Mouse (Mus musculus): ENCODE data around the gene Fgd3. TPM values are rescaled to one million over a fixed set of nuclear protein-coding genes. Genes with fewer than 3 reads are reported as not detected.

Fgd3 gene
- polyA plus RNA-seq, 1 experiment from 2014 or later: 2.7 TPM

GRCm38 (mm10) chr13:49237617-49238016 lies 82.5 kb downstream of the Fgd3 start:
- Histone ChIP-seq H3K9ac (no peak overlapping the region), H3K4me3 (no peak overlapping the region), H3K36me3 (no peaks in the 10 kb centered on the region), H3K27me3 (replicated peaks) (no peaks in the 10 kb centered on the region), H3K4me2 (replicated peaks) (no peak overlapping the region), H3K27ac (no peak overlapping the region), H3K9me3 (no peaks in the 10 kb centered on the region), H3K4me1 (no peaks in the 10 kb centered on the region)
- 88% methylated on average over 8 of the region's 8 CpGs for WGBS
- no peak for ATAC-seq (ENCODE audit: low FRiP score, low read depth)

GRCm38 (mm10) chr13:49234711-49235110 lies 85.4 kb downstream of the Fgd3 start:
- WGBS: 96% methylated on average over 4 of the region's 4 CpGs
- Histone ChIP-seq H3K36me3 (no peaks in the 10 kb centered on the region), H3K27ac (no peak overlapping the region), H3K9ac (no peak overlapping the region), H3K4me1 (no peaks in the 10 kb centered on the region), H3K9me3 (no peaks in the 10 kb centered on the region), H3K4me3 (no peak overlapping the region), H3K4me2 (replicated peaks) (no peak overlapping the region), H3K27me3 (replicated peaks) (no peaks in the 10 kb centered on the region)
- ATAC-seq (ENCODE audit: low FRiP score, low read depth): no peak

GRCm38 (mm10) chr13:49233792-49234572 lies 86.1 kb downstream of the Fgd3 start:
- ATAC-seq (ENCODE audit: low FRiP score, low read depth): no peak
- H3K27me3 ChIP-seq (replicated peaks): no peaks in the 10 kb centered on the region
- H3K9me3 ChIP-seq: no peaks in the 10 kb centered on the region
- H3K27ac ChIP-seq: no peak overlapping the region
- H3K4me1 ChIP-seq: no peaks in the 10 kb centered on the region
- no peak overlapping the region for H3K4me3 ChIP-seq
- H3K36me3 ChIP-seq: no peaks in the 10 kb centered on the region
- no peak overlapping the region for H3K4me2 ChIP-seq (replicated peaks)
- WGBS: 92% methylated on average over 8 of the region's 8 CpGs
- H3K9ac ChIP-seq: no peak overlapping the region

GRCm38 (mm10) chr13:49225633-49226032 lies 94.5 kb downstream of the Fgd3 start:
- Histone ChIP-seq H3K9me3 (no peaks in the 10 kb centered on the region), H3K4me2 (replicated peaks) (no peak overlapping the region), H3K36me3 (no peaks in the 10 kb centered on the region), H3K4me1 (no peaks in the 10 kb centered on the region), H3K27ac (no peak overlapping the region), H3K4me3 (no peak overlapping the region), H3K27me3 (replicated peaks) (no peaks in the 10 kb centered on the region), H3K9ac (no peak overlapping the region)
- whole genome bisulfite sequencing: 26% methylated on average over 4 of the region's 4 CpGs
- no peak for ATAC-seq (ENCODE audit: low FRiP score, low read depth)

- 67% methylated on average over 3 of the region's 3 CpGs for WGBS
- Histone ChIP-seq H3K9ac (no peak overlapping the region), H3K27ac (no peak overlapping the region), H3K4me2 (replicated peaks) (no peak overlapping the region), H3K27me3 (replicated peaks) (no peaks in the 10 kb centered on the region), H3K4me1 (no peaks in the 10 kb centered on the region), H3K36me3 (no peaks in the 10 kb centered on the region), H3K9me3 (no peaks in the 10 kb centered on the region), H3K4me3 (no peak overlapping the region)
- ATAC-seq (ENCODE audit: low FRiP score, low read depth): no peak
Measured at GRCm38 (mm10) chr13:49225159-49225558, 95.0 kb downstream of the Fgd3 start.

GRCm38 (mm10) chr13:49224729-49225128 lies 95.4 kb downstream of the Fgd3 start:
- WGBS: 19% methylated on average over 6 of the region's 6 CpGs

GRCm38 (mm10) chr13:49224314-49224713 lies 95.8 kb downstream of the Fgd3 start:
- no peak overlapping the region for H3K4me2 ChIP-seq (replicated peaks)
- H3K4me3 ChIP-seq: no peak overlapping the region
- H3K36me3 ChIP-seq: no peaks in the 10 kb centered on the region
- WGBS: 20% methylated on average over 10 of the region's 10 CpGs
- H3K27me3 ChIP-seq (replicated peaks): no peaks in the 10 kb centered on the region
- H3K9me3 ChIP-seq: no peaks in the 10 kb centered on the region
- ATAC-seq (ENCODE audit: low FRiP score, low read depth): no peak
- no peaks in the 10 kb centered on the region for H3K4me1 ChIP-seq
- H3K27ac ChIP-seq: no peak overlapping the region
- no peak overlapping the region for H3K9ac ChIP-seq

More at GRCm38 (mm10) chr13:49224729-49225128, 95.4 kb downstream of the Fgd3 start:
- Histone ChIP-seq H3K4me1 (no peaks in the 10 kb centered on the region), H3K36me3 (no peaks in the 10 kb centered on the region), H3K27ac (no peak overlapping the region), H3K9ac (no peak overlapping the region), H3K4me3 (no peak overlapping the region), H3K4me2 (replicated peaks) (no peak overlapping the region), H3K9me3 (no peaks in the 10 kb centered on the region), H3K27me3 (replicated peaks) (no peaks in the 10 kb centered on the region)
- ATAC-seq (ENCODE audit: low FRiP score, low read depth): no peak

GRCm38 (mm10) chr13:49220912-49221311 lies 99.2 kb downstream of the Fgd3 start:
- Histone ChIP-seq H3K36me3 (no peaks in the 10 kb centered on the region), H3K4me3 (no peak overlapping the region), H3K27me3 (replicated peaks) (peaks cover 17% of the 10 kb centered on the region), H3K4me1 (peaks cover 5% of the 10 kb centered on the region; the same call in 1 of the 2 replicates), H3K9me3 (no peaks in the 10 kb centered on the region), H3K27ac (no peak overlapping the region), H3K9ac (no peak overlapping the region), H3K4me2 (replicated peaks) (no peak overlapping the region)
- no peak for ATAC-seq (ENCODE audit: low FRiP score, low read depth)
- 20% methylated on average over 5 of the region's 5 CpGs for WGBS

- no peak for ATAC-seq (ENCODE audit: low FRiP score, low read depth)
- 89% methylated on average over 4 of the region's 4 CpGs for WGBS
- no peak overlapping the region for H3K27ac ChIP-seq
- no peak overlapping the region for H3K9ac ChIP-seq
- peaks cover 11% of the 10 kb centered on the region; the same call in 1 of the 2 replicates for H3K4me1 ChIP-seq
- H3K4me2 ChIP-seq (replicated peaks): no peak overlapping the region
- no peaks in the 10 kb centered on the region for H3K9me3 ChIP-seq
- peaks cover 17% of the 10 kb centered on the region for H3K27me3 ChIP-seq (replicated peaks)
- H3K36me3 ChIP-seq: no peaks in the 10 kb centered on the region
- H3K4me3 ChIP-seq: no peak overlapping the region
Measured at GRCm38 (mm10) chr13:49219367-49219766, 100.7 kb downstream of the Fgd3 start.

GRCm38 (mm10) chr13:49218651-49219050 lies 101.5 kb downstream of the Fgd3 start:
- H3K27me3 ChIP-seq (replicated peaks): peaks cover 17% of the 10 kb centered on the region
- no peaks in the 10 kb centered on the region for H3K9me3 ChIP-seq
- peaks cover 16% of the 10 kb centered on the region for H3K4me1 ChIP-seq
- H3K4me2 ChIP-seq (replicated peaks): no peak overlapping the region
- no peak overlapping the region for H3K9ac ChIP-seq
- no peaks in the 10 kb centered on the region for H3K36me3 ChIP-seq
- no peak overlapping the region for H3K4me3 ChIP-seq
- H3K27ac ChIP-seq: no peak overlapping the region
- ATAC-seq (ENCODE audit: low FRiP score, low read depth): no peak
- 50% methylated on average over 3 of the region's 3 CpGs for WGBS

GRCm38 (mm10) chr13:49216808-49217561 lies 103.1 kb downstream of the Fgd3 start:
- no peak overlapping the region for H3K27ac ChIP-seq
- 63% methylated on average over 9 of the region's 9 CpGs for WGBS
- peaks cover 17% of the 10 kb centered on the region for H3K27me3 ChIP-seq (replicated peaks)
- peaks cover 20% of the 10 kb centered on the region for H3K4me1 ChIP-seq
- no peak overlapping the region for H3K9ac ChIP-seq
- no peaks in the 10 kb centered on the region for H3K36me3 ChIP-seq
- H3K4me3 ChIP-seq: no peak overlapping the region
- ATAC-seq (ENCODE audit: low FRiP score, low read depth): no peak
- no peaks in the 10 kb centered on the region for H3K9me3 ChIP-seq
- H3K4me2 ChIP-seq (replicated peaks): no peak overlapping the region

- Histone ChIP-seq H3K9ac (peak overlapping the region; percentile 73), H3K9me3 (no peaks in the 10 kb centered on the region), H3K27me3 (replicated peaks) (peaks cover 17% of the 10 kb centered on the region), H3K36me3 (no peaks in the 10 kb centered on the region), H3K4me3 (peak overlapping the region; percentile 76), H3K27ac (no peak overlapping the region), H3K4me2 (replicated peaks) (peak overlapping the region; percentile 97), H3K4me1 (peaks cover 25% of the 10 kb centered on the region)
- WGBS: 1% methylated on average over 17 of the region's 17 CpGs
- peak; percentile 49; the same call in 1 of the 2 replicates for ATAC-seq (ENCODE audit: low FRiP score, low read depth)
Measured at GRCm38 (mm10) chr13:49216220-49216552, 103.9 kb downstream of the Fgd3 start.
